Mouse (Mus musculus) myocyte (in vitro differentiated cells): Measurements from ENCODE around the gene Hes2. TPM values are rescaled to one million over a fixed set of nuclear protein-coding genes. Genes with fewer than 3 reads are reported as not detected.
A peak's percentile ranks its signal among the peaks of the same experiment; 100 is the strongest.

Source experiments
- H3K27me3 ChIP-seq: one replicate; pipeline ENCODE4 v1.6.1; 2011; ENCODE audit not compliant: control insufficient read depth, insufficient read depth, insufficient read length
- H3K36me3 ChIP-seq: one replicate; pipeline ENCODE4 v1.6.1; 2011; ENCODE audit not compliant: control insufficient read depth, insufficient read depth
- H3K4me2 ChIP-seq: one replicate; pipeline ENCODE4 v1.6.1; 2011; ENCODE audit warnings: low read depth, control low read depth
- H3K4me3 ChIP-seq: one replicate; pipeline ENCODE4 v1.5.1; 2011; ENCODE audit warnings: mild to moderate bottlenecking, control low read depth, moderate library complexity
- H3K79me2 ChIP-seq: one replicate; pipeline ENCODE4 v1.6.1; 2011; ENCODE audit not compliant: control insufficient read depth, insufficient read depth
- H3ac ChIP-seq: one replicate; pipeline ENCODE4 v1.6.1; 2011; ENCODE audit not compliant: control insufficient read depth, insufficient read length
- CEBPB ChIP-seq: IDR thresholded peaks from 2 replicates; pipeline ENCODE4 v1.6.1; 2011; ENCODE audit warnings: mild to moderate bottlenecking, moderate library complexity; ENCODE audit not compliant: poor library complexity, insufficient read depth, severe bottlenecking
- E2F4 ChIP-seq: IDR thresholded peaks from one replicate; pipeline ENCODE4 v1.6.1; 2011; ENCODE audit warnings: mild to moderate bottlenecking, control low read depth, moderate library complexity; ENCODE audit not compliant: insufficient read depth
- MAX ChIP-seq: IDR thresholded peaks from one replicate; pipeline ENCODE4 v1.6.1; 2011; ENCODE audit warnings: low read depth, mild to moderate bottlenecking, control low read depth
- MYOD1 ChIP-seq, 3 experiments: IDR thresholded peaks; one replicate each; pipeline ENCODE4 v1.6.1; 2011; ENCODE audit warnings: control low read depth in 2 of 3, low read depth in 2 of 3, mild to moderate bottlenecking in 2 of 3, moderate library complexity in 1 of 3; ENCODE audit not compliant: insufficient read length in 2 of 3, control insufficient read depth in 1 of 3
- MYOG ChIP-seq, 3 experiments: IDR thresholded peaks; one replicate each; pipeline ENCODE4 v1.6.1; 2011; ENCODE audit warnings: control low read depth in 2 of 3, low read depth in 2 of 3, mild to moderate bottlenecking in 2 of 3; ENCODE audit not compliant: insufficient read length in 2 of 3, control insufficient read depth in 1 of 3, insufficient read depth in 1 of 3
- POLR2A ChIP-seq: IDR thresholded peaks from one replicate; pipeline ENCODE4 v1.6.1; 2011; ENCODE audit warnings: low read depth, mild to moderate bottlenecking, control low read depth, moderate library complexity; ENCODE audit not compliant: insufficient read length
- POLR2AphosphoS2 ChIP-seq: IDR thresholded peaks from one replicate; pipeline ENCODE4 v1.6.1; 2011; ENCODE audit warnings: low read depth, control low read depth; ENCODE audit not compliant: insufficient read length
- REST ChIP-seq: IDR thresholded peaks from one replicate; pipeline ENCODE4 v1.6.1; 2011; ENCODE audit warnings: mild to moderate bottlenecking, control low read depth, moderate library complexity; ENCODE audit not compliant: insufficient read depth, insufficient read length
- SRF ChIP-seq: IDR thresholded peaks from one replicate; pipeline ENCODE4 v1.6.1; 2011; ENCODE audit warnings: low read depth; ENCODE audit not compliant: control insufficient read depth, insufficient read length
- TCF12 ChIP-seq: IDR thresholded peaks from one replicate; pipeline ENCODE4 v1.6.1; 2011; ENCODE audit warnings: mild to moderate bottlenecking, control low read depth; ENCODE audit not compliant: poor library complexity, insufficient read depth, severe bottlenecking
- TCF3 ChIP-seq: IDR thresholded peaks from one replicate; pipeline ENCODE4 v1.6.1; 2011; ENCODE audit warnings: low read depth, control low read depth; ENCODE audit not compliant: insufficient read length
- USF1 ChIP-seq: IDR thresholded peaks from one replicate; pipeline ENCODE4 v1.6.1; 2011; ENCODE audit warnings: low read depth, mild to moderate bottlenecking, control low read depth, moderate library complexity
- polyA plus RNA-seq: library from polyadenylated mRNA; unstranded; fragments of >200 nt; fragmentation: generic; extraction: Trizol; gene quantifications from one replicate; pipeline ENCODE4 v1.2.1, GENCODE M21; 2012; ENCODE audit warnings: missing spikeins

Gene Hes2
- polyA plus RNA-seq, 1 experiment, result not detected

- H3ac ChIP-seq, result no peak overlapping the region
- TF ChIP-seq MYOD1 (IDR thresholded peaks at IDR 0.05; ENCODE audit: control insufficient read depth in 1 of 3, insufficient read length in 2 of 3, low read depth in 2 of 3), result no peak
- TF ChIP-seq E2F4, result no peak
- no peak for TF ChIP-seq CEBPB
- no peak for TF ChIP-seq REST
- no peak overlapping the region for H3K4me2 ChIP-seq
- no peak overlapping the region for H3K4me3 ChIP-seq
- H3K79me2 ChIP-seq, result no peaks in the 10 kb centered on the region
- H3K27me3 ChIP-seq, result peaks cover 33% of the 10 kb centered on the region
- no peaks in the 10 kb centered on the region for H3K36me3 ChIP-seq
These were observed 25.5 kb upstream of the Hes2 start for GRCm38 (mm10) chr4:152133213-152133612.

GRCm38 (mm10) chr4:152134507-152134906 is 24.2 kb upstream of the Hes2 start:
- Histone ChIP-seq H3K27me3 (peaks cover 27% of the 10 kb centered on the region), H3K4me2 (no peak overlapping the region), H3K36me3 (no peaks in the 10 kb centered on the region), H3ac (no peak overlapping the region), H3K79me2 (no peaks in the 10 kb centered on the region), H3K4me3 (no peak overlapping the region)
- peak in 1 of 3 experiments; percentile 6 for TF ChIP-seq MYOD1 (IDR thresholded peaks at IDR 0.05; ENCODE audit: control insufficient read depth in 1 of 3, insufficient read length in 2 of 3, low read depth in 2 of 3)
- TF ChIP-seq POLR2AphosphoS2, result no peak
- TF ChIP-seq TCF3, result no peak
- TF ChIP-seq E2F4, result no peak
- no peak for TF ChIP-seq MYOG (IDR thresholded peaks at IDR 0.05; ENCODE audit: control insufficient read depth in 1 of 3, insufficient read depth in 1 of 3, insufficient read length in 2 of 3, low read depth in 2 of 3)
- TF ChIP-seq POLR2A, result no peak
- no peak for TF ChIP-seq CEBPB

GRCm38 (mm10) chr4:152135363-152135762 is 23.3 kb upstream of the Hes2 start:
- H3ac ChIP-seq, result no peak overlapping the region
- no peak overlapping the region for H3K4me2 ChIP-seq
- no peaks in the 10 kb centered on the region for H3K36me3 ChIP-seq
- H3K79me2 ChIP-seq, result no peaks in the 10 kb centered on the region
- no peak for TF ChIP-seq MYOG (IDR thresholded peaks at IDR 0.05; ENCODE audit: control insufficient read depth in 1 of 3, insufficient read depth in 1 of 3, insufficient read length in 2 of 3, low read depth in 2 of 3)
- TF ChIP-seq E2F4, result no peak
- no peak for TF ChIP-seq CEBPB
- TF ChIP-seq MYOD1 (IDR thresholded peaks at IDR 0.05; ENCODE audit: control insufficient read depth in 1 of 3, insufficient read length in 2 of 3, low read depth in 2 of 3), result no peak
- no peak for TF ChIP-seq TCF3
- no peak for TF ChIP-seq POLR2AphosphoS2
- TF ChIP-seq POLR2A, result no peak
- no peak for TF ChIP-seq MAX
- no peak for TF ChIP-seq SRF
- no peak for TF ChIP-seq REST
- peaks cover 22% of the 10 kb centered on the region for H3K27me3 ChIP-seq
- no peak overlapping the region for H3K4me3 ChIP-seq

- no peaks in the 10 kb centered on the region for H3K36me3 ChIP-seq
- TF ChIP-seq E2F4 (no peak), POLR2AphosphoS2 (no peak), TCF12 (no peak), TCF3 (no peak), POLR2A (no peak), USF1 (no peak), REST (no peak), SRF (no peak), CEBPB (no peak), MYOD1 (IDR thresholded peaks at IDR 0.05; ENCODE audit: control insufficient read depth in 1 of 3, insufficient read length in 2 of 3, low read depth in 2 of 3) (no peak), MAX (no peak), MYOG (IDR thresholded peaks at IDR 0.05; ENCODE audit: control insufficient read depth in 1 of 3, insufficient read depth in 1 of 3, insufficient read length in 2 of 3, low read depth in 2 of 3) (no peak)
- H3K27me3 ChIP-seq, result peaks cover 26% of the 10 kb centered on the region
- H3K4me2 ChIP-seq, result no peak overlapping the region
- no peak overlapping the region for H3K4me3 ChIP-seq
- no peaks in the 10 kb centered on the region for H3K79me2 ChIP-seq
- no peak overlapping the region for H3ac ChIP-seq
These were observed 22.4 kb upstream of the Hes2 start for GRCm38 (mm10) chr4:152136112-152136875.

GRCm38 (mm10) chr4:152136876-152137250 is 21.8 kb upstream of the Hes2 start:
- no peaks in the 10 kb centered on the region for H3K36me3 ChIP-seq
- H3K4me3 ChIP-seq, result no peak overlapping the region
- peaks cover 26% of the 10 kb centered on the region for H3K27me3 ChIP-seq
- H3K4me2 ChIP-seq, result no peak overlapping the region
- TF ChIP-seq MAX (no peak), MYOD1 (IDR thresholded peaks at IDR 0.05; ENCODE audit: control insufficient read depth in 1 of 3, insufficient read length in 2 of 3, low read depth in 2 of 3) (no peak), POLR2A (no peak), CEBPB (no peak), USF1 (no peak), MYOG (IDR thresholded peaks at IDR 0.05; ENCODE audit: control insufficient read depth in 1 of 3, insufficient read depth in 1 of 3, insufficient read length in 2 of 3, low read depth in 2 of 3) (no peak), POLR2AphosphoS2 (no peak), SRF (no peak), TCF12 (no peak), REST (no peak), TCF3 (no peak), E2F4 (no peak)
- no peaks in the 10 kb centered on the region for H3K79me2 ChIP-seq
- no peak overlapping the region for H3ac ChIP-seq
